Mouse (Mus musculus): ENCODE results near the gene Ngb.
A peak's percentile ranks its signal among the peaks of the same experiment; 100 is the strongest.

Gene Ngb

DNA sequence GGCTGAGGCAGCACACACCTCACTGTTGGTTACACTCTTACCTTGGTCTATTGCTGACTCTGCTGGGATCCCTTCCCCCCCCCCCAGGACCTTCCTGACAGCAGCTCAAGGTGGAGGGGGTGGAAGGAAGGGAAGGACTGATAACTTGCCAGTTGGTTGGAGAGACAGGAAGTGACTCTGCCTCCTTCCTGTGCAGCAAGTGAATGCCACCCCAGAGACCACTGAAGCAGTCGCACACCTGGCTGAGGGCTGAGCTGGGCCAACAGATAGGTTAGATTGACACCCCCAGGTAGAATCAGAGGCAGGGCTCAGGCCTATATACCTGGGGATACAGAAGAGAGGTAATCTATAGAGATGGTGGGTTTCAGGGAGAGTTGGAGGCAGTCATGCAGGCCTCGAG, 10.4 kb downstream of the Ngb start:
- DNase-seq (ENCODE audit: low spot score), result no peak

DNA sequence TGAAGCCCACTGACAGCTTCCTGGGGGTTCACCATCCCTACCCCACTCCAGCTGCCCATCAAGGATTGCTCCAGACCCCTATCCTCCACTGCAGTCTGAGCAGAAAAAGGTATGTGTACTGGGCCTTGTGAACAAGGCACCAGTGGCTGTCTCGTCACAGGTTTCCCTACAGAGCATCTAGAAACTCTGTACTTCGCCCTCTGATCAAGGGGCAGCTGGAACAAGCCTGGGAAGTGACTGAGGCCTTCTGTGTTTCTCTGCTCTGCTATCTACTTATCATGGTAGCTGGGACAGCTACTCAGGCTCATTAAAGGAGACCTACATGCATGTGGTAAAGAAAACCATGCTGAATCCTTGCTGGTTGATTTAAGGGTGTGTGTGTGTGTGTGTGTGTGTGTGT, 12.6 kb downstream of the Ngb start:
- no peak for DNase-seq (ENCODE audit: low spot score)

DNA sequence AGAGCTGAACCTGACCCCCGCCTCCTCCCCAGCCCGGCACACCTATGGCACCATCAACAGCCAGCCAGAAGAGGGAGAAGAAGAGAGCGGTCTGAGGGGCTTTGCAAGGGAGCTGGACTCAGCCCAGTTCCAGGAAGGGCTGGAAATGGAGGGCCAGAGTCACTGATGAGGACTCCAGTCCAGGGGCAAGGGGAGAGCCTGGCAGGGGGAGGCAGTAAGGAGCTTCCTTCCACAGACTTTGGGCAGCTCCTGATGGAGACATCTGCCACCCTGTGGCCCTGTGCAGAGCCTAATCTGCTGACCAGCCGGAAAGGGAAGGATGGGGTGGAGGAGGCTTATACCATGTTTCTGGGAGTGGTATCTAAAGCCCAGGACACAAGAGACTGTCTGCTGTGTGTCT, 13.1 kb downstream of the Ngb start:
- DNase-seq (ENCODE audit: low spot score), result no peak

DNA sequence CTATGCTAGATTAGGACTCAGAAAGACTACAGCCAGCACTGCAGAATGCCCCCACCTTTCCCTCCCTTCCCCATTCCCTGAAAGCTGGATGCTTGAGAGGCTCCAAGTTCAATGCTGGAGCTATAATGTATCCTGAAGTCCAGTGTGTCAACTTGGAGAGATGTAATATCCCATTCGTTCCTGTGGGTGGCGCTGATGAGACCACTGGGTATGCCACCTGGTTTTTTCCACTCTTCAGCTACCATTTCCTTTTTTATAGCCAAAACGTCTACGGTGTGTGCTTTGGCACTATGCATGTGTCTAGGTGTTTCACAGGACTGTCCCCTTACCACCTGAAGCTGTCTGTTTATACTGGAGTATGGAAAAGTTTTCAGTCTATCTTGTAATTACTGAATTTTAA, 14.0 kb downstream of the Ngb start:
- no peak for DNase-seq (ENCODE audit: low spot score)

DNA sequence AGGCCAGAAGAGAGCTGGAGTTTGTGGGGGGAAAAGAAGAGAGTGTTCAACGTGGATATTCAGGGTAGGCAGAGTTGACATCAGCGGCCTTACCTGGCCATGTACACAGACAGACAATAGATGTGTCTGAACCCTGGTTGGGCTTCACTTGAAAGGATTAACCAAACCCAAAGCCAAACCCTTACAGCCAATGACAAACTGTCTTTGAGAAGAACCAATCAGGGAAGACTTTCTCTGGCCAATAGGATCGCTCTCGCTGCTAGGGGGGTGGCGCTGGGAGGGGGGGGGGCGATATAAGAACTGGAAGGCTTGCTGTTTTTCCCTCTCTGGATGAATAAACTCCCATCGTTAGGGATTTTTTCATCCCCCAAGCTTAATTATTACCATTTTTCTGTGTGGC, 15.1 kb downstream of the Ngb start:
- DNase-seq (ENCODE audit: low spot score), result no peak

DNA sequence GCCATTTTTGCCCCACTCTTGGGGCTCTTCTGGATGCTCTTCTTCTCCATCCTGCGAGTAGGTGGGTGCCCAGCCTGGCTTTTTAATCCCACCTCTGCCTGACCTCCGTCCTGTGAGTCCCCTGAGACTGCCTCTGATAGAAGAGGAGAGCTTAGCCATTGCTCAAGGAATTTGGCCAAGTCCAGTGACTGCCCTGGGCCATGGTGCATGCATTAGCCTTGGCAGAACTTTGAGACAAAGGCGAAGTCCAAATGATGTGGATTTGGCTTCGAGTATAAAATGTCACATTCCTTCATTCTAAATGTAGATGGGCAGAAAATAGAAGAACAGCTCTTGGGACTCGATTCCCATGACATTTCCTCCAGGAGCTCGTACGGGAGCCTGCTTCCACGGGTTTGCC, 19.5 kb downstream of the Ngb start:
- DNase-seq (ENCODE audit: low spot score), result no peak

DNA sequence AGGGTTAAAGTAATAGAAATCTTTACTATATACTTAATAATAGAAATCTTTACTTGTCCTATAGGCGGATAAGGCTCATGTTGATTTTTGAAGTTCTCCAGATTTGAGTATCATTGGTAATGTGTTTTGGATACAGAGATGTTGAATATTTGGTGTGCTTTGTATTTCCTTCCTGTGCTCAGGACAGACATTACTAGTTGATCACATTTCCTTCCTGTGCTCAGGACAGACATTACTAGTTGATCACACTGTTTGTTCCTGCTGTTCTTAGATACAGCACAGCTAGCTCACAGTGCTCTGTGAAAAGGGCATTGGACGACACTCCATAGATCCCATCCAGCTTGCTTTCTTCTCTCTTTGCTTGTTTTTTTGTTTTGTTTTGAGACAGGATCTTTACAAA, 25.7 kb downstream of the Ngb start:
- DNase-seq (ENCODE audit: low spot score), result no peak

DNA sequence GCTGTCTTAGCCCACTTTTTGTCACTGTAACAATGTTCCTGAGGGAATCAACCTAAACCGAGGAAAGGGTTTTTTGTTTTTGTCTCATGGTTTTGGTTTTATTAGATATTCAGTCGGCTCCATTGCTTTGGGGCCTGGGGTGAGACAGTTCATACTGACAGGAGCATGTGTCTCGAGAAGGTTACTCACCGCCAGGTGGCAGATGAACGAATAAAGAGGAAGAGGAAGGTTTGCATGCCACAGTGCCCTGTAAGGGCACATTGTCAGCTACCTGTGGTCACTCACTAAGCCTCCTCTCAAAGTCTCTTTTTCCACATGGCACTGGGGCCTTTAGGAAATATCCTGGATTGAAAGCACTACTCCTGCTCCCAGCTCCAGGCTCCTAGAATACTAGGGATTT, 31.8 kb downstream of the Ngb start:
- DNase-seq (ENCODE audit: low spot score), result no peak

DNA sequence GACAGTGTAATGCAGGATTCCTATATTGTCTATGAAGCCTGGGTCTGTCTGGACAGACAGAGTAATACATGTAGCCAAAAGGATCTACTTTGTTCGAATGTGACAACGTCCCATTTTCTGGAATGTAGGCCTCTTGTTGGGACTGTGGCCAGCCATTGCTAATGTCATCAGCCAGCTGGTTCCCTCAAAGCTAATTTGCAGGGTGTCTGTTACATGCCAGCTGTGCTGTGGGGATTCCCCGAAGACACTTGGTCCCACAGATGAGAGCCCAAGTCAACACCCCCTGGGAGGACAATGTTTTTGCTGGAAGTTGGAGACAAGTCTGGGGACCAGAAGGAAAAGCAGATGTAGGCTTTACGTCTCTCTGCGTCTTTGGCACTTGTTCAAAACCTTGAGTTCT, 35.9 kb downstream of the Ngb start:
- DNase-seq (ENCODE audit: low spot score), result no peak

DNA sequence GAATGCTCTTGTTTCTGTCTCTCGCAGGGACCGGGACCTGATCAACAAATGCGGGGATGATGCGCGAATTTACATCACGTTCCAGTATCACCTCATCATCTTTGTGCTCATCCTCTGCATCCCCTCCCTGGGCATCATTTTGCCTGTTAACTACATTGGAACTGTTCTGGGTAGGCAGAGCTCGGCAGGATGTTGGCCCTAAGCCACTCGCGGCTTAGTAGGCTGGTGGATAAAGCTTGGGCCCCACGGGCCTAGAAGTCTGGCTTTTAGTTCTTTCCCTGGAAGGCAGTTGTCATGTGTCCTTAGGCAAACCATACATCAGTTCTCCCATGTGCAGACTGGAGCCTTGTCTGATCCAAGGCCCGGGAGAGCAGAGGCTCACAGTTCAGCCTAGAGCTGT, 36.9 kb downstream of the Ngb start:
- no peak for DNase-seq (ENCODE audit: low spot score)

DNA sequence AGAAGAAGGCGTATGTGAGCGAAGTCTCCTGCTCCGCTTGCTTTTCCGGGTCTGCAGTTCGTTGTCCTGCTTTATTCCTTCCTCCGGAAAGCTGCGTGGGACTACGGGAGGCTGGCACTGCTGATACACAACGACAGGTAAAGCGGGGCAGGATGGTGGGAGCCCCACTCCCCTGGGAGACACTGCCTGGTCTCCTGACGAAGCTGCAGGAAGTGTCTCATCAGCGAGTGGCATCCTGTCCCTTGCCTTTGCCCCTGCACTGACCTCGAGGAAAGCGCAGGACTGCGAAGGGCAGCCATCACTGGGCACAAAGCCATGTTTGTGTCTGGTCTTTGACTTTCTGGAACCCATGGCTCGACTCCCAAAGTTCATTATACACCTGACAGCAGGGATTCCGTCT, 45.3 kb downstream of the Ngb start:
- no peak for DNase-seq (ENCODE audit: low spot score)

DNA sequence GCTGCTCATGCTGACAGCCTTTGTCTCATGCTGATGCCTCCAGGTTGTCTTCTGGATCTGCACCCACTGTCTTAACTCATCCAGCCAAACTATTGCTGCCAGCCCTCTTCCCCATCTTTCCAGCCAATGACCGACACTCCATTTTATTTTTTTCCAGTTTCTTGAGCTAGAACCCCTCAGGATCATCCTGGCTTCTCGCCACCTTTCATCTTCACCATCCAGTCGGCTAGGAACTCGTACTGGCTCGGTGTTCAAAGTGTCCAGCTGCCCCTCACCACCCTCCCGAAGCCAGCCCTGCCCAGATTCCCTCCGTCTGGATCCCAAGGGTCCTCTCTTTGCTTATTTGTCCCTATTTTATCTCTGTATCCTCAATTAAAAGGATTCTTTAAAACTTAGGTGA, 47.5 kb downstream of the Ngb start:
- DNase-seq (ENCODE audit: low spot score), result no peak

DNA sequence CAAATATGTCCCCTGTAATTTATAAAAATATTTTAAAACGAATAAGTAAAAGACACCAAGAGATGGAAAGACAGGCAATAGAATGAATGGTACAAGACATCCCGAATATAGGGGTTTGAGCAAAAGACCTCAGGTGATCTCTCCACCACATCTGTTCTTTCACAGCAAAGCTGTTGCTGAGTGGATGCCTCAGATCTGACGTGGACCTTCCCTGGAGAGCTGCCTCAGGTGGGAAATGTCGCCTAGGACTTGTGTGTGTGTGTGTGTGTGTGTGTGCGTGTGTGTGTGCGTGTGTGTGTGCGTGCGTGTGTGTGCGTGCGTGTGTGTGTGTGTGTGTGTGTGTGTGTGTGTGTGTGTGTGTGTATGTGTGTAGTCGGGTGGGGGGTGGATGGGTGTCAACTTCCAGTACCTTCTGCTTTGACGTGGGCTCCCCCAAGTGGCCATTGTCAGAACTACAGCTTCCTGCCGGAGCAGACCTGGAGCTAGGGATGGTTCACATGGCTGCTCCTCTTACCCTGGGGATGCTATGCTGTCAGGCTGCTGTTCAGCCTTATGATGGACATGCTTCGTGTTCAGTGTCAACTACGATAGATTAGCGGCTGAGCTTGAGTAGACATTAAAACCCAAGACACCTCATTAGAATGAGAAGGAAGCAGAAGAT, 49.5 kb downstream of the Ngb start:
- DNase-seq (ENCODE audit: low spot score), result peak; percentile 77

DNA sequence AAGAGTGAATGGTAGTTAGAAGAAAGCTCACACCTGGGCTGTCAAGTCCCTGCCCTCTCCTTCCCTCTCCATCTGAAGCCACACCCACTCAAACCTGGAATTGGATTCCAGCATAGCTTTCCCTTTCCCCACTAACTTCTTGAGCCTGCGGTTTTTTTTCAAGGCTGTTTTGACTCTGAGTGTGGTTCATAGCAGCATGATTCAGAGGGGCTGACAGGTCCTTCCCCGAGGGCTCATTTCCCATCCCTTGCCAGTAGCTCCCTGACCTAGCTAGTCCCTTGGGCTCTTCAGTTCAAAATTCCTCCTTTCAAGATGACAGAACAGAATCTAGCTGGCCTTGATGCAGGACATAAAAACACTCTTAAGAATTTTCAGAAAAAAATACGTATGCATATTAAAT, 54.8 kb downstream of the Ngb start:
- no peak for DNase-seq (ENCODE audit: low spot score)

Data from ovary, postnatal 14 days (tissue).